Mouse (Mus musculus) ES-E14 (cell line): ENCODE measurements around the gene Cyp4f40.

Experiments used
- MAFK ChIP-seq: IDR thresholded peaks from 2 replicates; pipeline ENCODE4 v1.6.1; 2014; ENCODE audit warnings: mild to moderate bottlenecking, low read depth, low read length, inconsistent platforms; ENCODE audit not compliant: insufficient read depth
- ZNF384 ChIP-seq: IDR thresholded peaks from 2 replicates; pipeline ENCODE4 v1.6.1; 2012; ENCODE audit warnings: low read depth, low read length, inconsistent platforms

GRCm38 (mm10) chr17:32685048-32685750 lies 26.5 kb downstream of the Cyp4f40 start, which contains the start of gene Cyp4f15:
- no peak for TF ChIP-seq MAFK
- no peak for TF ChIP-seq ZNF384
